Mouse (Mus musculus) naive thymus-derived CD4-positive, alpha-beta T cell, adult 2 months (primary cell): ENCODE results near the gene Prm3.

Experiments used
- DNase-seq: peaks from one replicate; pipeline ENCODE4 v3.0.0-alpha.2; 2011; ENCODE audit warnings: low read depth

The Prm3 gene

GRCm38 (mm10) chr16:10770531-10771325 is 20.0 kb downstream of the Prm3 start:
- peak; percentile 56 for DNase-seq

- peak; percentile 76 for DNase-seq
Observed at GRCm38 (mm10) chr16:10769661-10770060, 21.1 kb downstream of the Prm3 start.

DNA sequence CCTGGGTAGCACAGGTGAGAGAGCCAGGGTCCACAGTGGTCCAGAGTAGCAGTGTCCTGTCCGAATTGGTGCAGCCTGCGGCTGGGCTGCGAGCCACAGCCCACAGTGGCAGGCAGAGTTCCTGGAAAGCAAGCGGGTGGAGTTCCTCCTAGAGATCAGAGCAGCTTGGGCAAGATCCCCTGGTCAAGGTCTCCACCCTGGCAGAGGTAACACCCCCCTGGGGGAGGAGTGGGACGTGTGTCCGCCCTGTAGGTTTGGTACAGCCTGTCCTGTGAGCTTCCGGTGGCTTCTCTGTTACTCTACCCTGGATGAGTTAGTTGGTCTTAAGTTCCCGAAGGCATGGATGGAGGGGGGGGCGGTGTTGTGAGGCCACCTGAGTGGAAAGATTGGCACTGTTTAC is 21.9 kb downstream of the Prm3 start:
- DNase-seq: peak; percentile 41

DNA sequence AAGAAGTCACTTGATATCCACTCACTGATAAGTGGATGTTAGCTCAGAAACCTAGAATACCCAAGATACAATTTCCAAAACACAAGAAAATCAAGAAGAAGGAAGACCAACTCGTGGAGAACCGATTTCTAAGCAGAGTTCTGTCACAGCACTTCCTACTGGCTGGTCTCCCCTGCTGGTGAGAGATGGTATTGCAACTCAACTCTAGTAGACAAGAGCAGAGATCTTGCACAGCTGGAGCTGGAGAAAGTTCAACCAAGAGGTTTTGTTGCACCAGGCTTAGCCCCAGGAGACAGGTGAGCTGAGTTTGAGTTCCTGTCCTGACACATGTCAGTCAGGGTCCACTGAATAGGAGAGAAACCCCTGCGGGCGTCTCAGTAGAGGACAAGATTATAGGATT is 23.6 kb downstream of the Prm3 start:
- DNase-seq: peak; percentile 93

DNA sequence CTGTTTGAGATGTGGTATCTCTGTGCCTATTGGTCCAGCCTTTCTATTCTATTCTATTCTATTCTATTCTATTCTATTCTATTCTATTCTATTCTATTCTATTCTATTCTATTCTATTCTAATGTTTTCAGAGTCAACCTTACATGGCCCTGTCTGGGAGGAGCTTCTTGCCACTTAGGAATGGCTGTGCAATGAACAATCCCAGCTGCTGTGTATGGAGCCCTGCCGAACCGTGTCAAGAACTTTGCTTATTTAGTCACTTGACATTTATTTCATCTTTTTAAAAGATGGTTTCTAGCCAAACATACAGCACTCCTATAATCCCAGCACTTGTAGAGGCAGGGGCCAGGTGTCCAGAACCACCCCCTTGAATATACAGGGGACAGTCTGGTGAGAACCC is 26.4 kb downstream of the Prm3 start:
- DNase-seq: no peak

DNA sequence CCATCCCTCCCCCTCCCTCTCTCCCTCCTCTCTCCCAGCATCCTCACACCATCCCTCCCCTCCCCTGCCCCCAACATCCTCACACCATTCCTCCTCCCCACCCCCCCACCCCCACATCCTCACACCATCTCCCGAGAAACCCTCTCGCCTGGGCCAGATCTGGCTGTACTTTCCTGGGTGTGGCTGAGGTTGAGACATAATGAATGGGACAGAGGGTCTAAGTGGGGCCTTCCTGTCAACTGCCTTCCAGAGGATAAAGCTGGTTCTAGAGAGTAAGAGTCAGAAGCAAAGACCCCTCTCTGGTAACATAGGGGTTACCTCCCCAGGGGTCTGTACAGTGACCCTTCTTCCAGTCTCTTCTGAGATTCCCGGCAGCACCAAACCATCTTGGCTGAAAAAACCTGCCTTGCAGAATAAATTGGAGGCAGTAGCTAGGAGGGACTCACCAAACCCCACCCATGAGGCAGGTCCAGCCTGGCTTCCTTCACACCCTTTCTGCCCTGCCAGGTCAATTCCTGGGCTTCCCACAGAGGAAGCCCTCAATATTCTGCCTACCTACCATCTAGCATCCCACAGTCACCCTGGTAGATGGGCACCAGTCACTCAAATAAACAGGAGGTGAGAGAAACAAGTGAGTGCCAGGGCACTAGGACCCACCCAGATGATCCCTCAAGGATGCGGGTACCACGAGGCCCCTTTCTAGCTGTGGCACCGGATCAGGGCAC is 27.0 kb downstream of the Prm3 start:
- no peak for DNase-seq

- no peak for DNase-seq
Observed at GRCm38 (mm10) chr16:10762569-10763180, 28.0 kb downstream of the Prm3 start.

DNA sequence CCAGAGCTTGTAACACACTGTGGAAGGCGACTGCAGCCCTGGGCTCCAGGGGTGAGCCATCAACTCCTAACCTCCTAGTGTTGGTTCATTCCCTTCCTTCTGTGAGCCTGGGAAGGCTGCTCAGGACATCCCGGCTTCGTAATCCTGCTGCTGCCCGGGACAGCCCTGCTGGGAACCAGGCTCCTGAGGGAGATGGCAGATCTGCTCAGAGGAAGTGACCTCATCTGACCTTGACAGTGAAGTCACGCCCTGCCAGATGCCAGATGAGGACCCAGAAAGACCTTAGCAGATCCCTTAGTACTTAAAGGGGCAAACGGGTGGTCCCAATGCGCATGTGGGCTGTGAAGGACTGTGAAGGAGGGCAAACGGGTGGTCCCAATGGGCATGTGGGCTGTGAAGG is 29.5 kb downstream of the Prm3 start:
- no peak for DNase-seq

- no peak for DNase-seq
Observed at GRCm38 (mm10) chr16:10756168-10756567, 34.5 kb downstream of the Prm3 start.

DNA sequence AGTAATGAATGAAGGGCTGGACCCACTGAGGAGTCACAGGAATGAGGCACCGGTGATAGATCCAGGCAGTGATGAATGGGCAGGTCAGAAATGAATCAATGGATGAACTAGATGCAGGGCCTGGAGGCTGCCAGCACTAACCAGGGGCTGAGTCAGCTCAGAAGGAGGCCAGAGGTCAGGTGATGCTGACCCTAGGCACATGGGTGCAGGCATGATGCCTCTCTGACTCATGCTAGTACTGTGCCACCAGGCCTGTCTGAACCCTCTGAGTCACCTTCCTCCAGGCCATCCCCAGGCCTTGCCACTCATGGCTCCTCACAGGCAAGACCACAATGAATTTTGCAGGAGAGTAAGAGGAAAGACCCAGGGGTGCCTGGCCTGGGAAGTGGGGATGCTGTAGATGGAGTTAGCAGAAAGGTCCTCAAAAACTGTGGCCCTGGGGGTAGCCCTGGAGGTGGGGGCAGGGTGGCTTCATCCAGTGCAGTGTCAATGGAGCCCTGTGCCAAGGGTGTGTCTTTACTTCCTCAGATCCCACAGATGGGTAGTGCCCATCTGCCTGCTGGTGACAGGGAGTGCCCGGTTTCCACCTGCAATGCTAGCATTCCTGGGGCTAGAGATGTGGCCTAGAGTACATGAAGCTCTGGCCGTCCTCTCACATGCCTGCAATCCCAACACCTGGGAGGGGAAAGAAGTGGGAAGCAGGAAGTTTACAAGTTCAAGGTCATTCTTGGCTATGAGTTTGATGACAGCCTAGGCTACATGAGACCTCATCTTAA is 36.0 kb downstream of the Prm3 start:
- DNase-seq: no peak

GRCm38 (mm10) chr16:10749824-10750223 is 40.9 kb downstream of the Prm3 start:
- DNase-seq: no peak

DNA sequence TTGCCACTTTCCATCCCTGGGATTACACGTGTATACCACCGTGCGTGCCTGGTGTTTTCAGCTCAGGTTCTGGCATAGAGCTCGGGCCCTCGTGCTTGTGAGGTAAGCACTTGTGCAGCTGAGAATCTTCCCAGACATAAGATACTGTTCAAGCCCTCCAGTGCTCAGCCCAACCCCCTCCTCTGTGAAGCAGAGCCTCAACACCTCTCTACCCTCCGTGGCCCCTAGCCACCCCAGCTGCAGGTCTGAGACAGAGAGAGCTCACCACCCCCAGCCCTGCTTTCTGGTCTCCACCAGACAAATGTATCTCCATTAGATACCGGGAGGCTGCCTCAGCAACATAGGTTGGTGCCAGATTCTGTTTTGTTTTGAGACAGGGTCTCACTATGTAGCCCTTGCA is 41.5 kb downstream of the Prm3 start:
- no peak for DNase-seq

DNA sequence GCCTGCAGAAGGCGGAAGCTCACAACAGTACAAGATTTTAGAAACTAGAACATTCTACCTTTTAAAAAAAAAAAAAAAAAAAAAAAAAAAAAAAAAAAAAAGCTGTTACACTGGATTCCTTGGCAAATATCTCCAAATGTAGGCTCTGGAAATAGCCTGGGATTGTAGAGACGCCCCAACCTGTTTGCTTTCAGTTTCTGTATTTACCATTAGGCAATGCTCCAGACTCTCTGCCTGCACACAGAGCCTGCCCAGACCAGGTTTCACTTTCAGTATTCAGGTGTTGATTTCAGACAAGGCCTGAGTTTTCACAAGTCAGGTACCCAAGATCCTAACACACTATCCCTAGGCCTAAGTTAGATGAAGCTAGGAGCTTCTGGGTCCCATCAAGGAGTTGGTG is 49.6 kb downstream of the Prm3 start:
- peak; percentile 77 for DNase-seq
